Mouse (Mus musculus): ENCODE measurements around the gene Pask.

DNA sequence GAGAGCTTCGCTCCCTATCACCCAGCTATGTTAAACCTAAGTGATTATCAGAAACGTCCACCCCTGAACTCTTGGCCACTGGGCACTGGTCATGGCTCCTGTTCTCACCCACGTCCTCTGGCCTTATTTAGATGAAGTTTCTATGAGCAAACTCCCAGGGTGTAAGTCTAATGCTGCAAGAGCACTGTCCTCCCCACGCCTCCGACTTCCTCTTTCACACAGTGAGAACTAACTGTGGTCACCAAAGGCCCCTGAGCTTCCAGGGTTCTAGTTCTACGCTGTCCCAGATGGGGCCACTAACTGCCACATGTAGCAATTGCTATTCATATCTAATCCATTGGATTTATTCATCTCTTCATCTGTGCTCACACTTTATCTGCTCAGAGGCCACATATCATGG is 22.4 kb upstream of the Pask start:
- TF ChIP-seq GATA1 (IDR thresholded peaks at IDR 0.05; ENCODE audit: low read length): no peak
- no peak for TF ChIP-seq TAL1 (IDR thresholded peaks at IDR 0.05; ENCODE audit: low read length)

All from erythroblast, embryonic 14.5 days (primary cell).